Comparison of ENCODE assay signal across 13 mouse cellular contexts in genomic region chrX:169692225-169692909, GRCm38 (mm10). TPM values are rescaled to one million over a fixed set of nuclear protein-coding genes. Genes with fewer than 3 reads are reported as not detected.
DNase-seq lines count a peak whose midpoint lies in the region; ATAC-seq and TF ChIP-seq lines count a peak whose summit lies in the region.
"Had no signal": no experiment of that assay in that cellular context is flagged by ENCODE, and none has a peak within 500 bp of the region (broad histone marks: within the 10 kb centered on the region; RNA-seq: fewer than 3 reads in every experiment).

No protein-coding gene starts in this region.

- no peak for TF ChIP-seq EP300 in lung, postnatal 0 days (IDR thresholded peaks at IDR 0.05)

- no peaks in the 10 kb centered on the region for H3K9me3 ChIP-seq in lung, postnatal 0 days (ENCODE audit: low read length)
- H3K9me3 ChIP-seq in liver, embryonic 12.5 days (replicated peaks): no peaks in the 10 kb centered on the region
- H3K9me3 ChIP-seq in midbrain, embryonic 10.5 days (replicated peaks): no peaks in the 10 kb centered on the region
- H3K9me3 ChIP-seq: hindbrain, embryonic 15.5 days; lung, embryonic 15.5 days had no signal

- no peak for ATAC-seq in lung, postnatal 0 days
- peak; percentile 87 for ATAC-seq in liver, embryonic 12.5 days
- ATAC-seq: intestine, postnatal 0 days had no signal

- H3K4me1 ChIP-seq in lung, postnatal 0 days (ENCODE audit: insufficient read depth, low read depth, low read length): no peaks in the 10 kb centered on the region
- no peaks in the 10 kb centered on the region for H3K4me1 ChIP-seq in liver, embryonic 12.5 days
- H3K4me1 ChIP-seq in midbrain, embryonic 10.5 days: peaks cover 4% of the 10 kb centered on the region; the same call in 1 of the 2 replicates
- H3K4me1 ChIP-seq: hindbrain, embryonic 15.5 days; lung, embryonic 15.5 days had no signal

- no peaks in the 10 kb centered on the region for H3K36me3 ChIP-seq in lung, postnatal 0 days (ENCODE audit: insufficient read depth, low read length)
- H3K36me3 ChIP-seq in liver, embryonic 12.5 days: no peaks in the 10 kb centered on the region
- H3K36me3 ChIP-seq in midbrain, embryonic 10.5 days: no peaks in the 10 kb centered on the region
- H3K36me3 ChIP-seq: hindbrain, embryonic 15.5 days; lung, embryonic 15.5 days had no signal

- DNase-seq in gastrocnemius, adult 18-20 months (ENCODE audit: low spot score): peak; percentile 39
- DNase-seq in gastrocnemius, postnatal 14 days: no peak
- peak; percentile 6 for DNase-seq in lung, postnatal 0 days (ENCODE audit: low spot score)
- DNase-seq in lung, postnatal 4 days: no peak
- DNase-seq in skeletal muscle tissue, adult 2 months (ENCODE audit: low read depth, low spot score): peak; percentile 27
- DNase-seq in midbrain, embryonic 10.5 days (ENCODE audit: low spot score): no peak
- no peak for DNase-seq in frontal cortex, postnatal 10 days (ENCODE audit: low spot score in 2 of 2)
- DNase-seq: cerebellum, adult 2 months; gastrocnemius, postnatal 36 days had no signal

- no peaks in the 10 kb centered on the region for H3K27me3 ChIP-seq in lung, postnatal 0 days (replicated peaks; ENCODE audit: insufficient read depth, low read length)
- H3K27me3 ChIP-seq in liver, embryonic 12.5 days (replicated peaks): no peaks in the 10 kb centered on the region
- H3K27me3 ChIP-seq in midbrain, embryonic 10.5 days (ENCODE audit: low read depth, poor library complexity, severe bottlenecking): peaks cover 100% of the 10 kb centered on the region

- no peak overlapping the region for H3K4me2 ChIP-seq in lung, postnatal 0 days (replicated peaks; ENCODE audit: low read depth, low read length)
- no peak overlapping the region for H3K4me2 ChIP-seq in liver, embryonic 12.5 days
- H3K4me2 ChIP-seq: hindbrain, embryonic 15.5 days; lung, embryonic 15.5 days had no signal

- no peak overlapping the region for H3K27ac ChIP-seq in lung, postnatal 0 days (ENCODE audit: low read length)
- no peak overlapping the region for H3K27ac ChIP-seq in liver, embryonic 12.5 days
- H3K27ac ChIP-seq in midbrain, embryonic 10.5 days (replicated peaks): no peak overlapping the region
- H3K27ac ChIP-seq: hindbrain, embryonic 15.5 days; lung, embryonic 15.5 days had no signal

- 67% methylated on average over 6 of the region's 6 CpGs for WGBS in lung, postnatal 0 days
- 51% methylated on average over 6 of the region's 6 CpGs for WGBS in liver, embryonic 12.5 days (ENCODE audit: insufficient replicate concordance)
- WGBS in midbrain, embryonic 10.5 days: 73% methylated on average over 6 of the region's 6 CpGs

- intact Hi-C loops in gastrocnemius, postnatal 14 days (cut with DNase I; ENCODE audit: low total_unique reads): no loop called here

- H3K4me3 ChIP-seq in lung, postnatal 0 days (ENCODE audit: low read depth, low read length): no peak overlapping the region
- H3K4me3 ChIP-seq in liver, embryonic 12.5 days: no peak overlapping the region
- no peak overlapping the region for H3K4me3 ChIP-seq in midbrain, embryonic 10.5 days
- H3K4me3 ChIP-seq: hindbrain, embryonic 15.5 days; lung, embryonic 15.5 days had no signal

- H3K9ac ChIP-seq in lung, postnatal 0 days (replicated peaks; ENCODE audit: low read depth): no peak overlapping the region
- H3K9ac ChIP-seq in liver, embryonic 12.5 days: no peak overlapping the region
- H3K9ac ChIP-seq: hindbrain, embryonic 15.5 days; lung, embryonic 15.5 days had no signal

- TF ChIP-seq CTCF in lung, postnatal 0 days (IDR thresholded peaks at IDR 0.05): no peak

RNA-seq across cellular contexts. Expression of gene Mid1, which starts 7.4 kb away (rescaled TPM):
- total RNA-seq in gastrocnemius, adult 18-20 months (2021): 1 to 10 TPM; 3.7 to 7.3 TPM
- total RNA-seq in gastrocnemius, postnatal 14 days (2021): 1 to 10 TPM; 6.2 to 7.1 TPM
- polyA plus RNA-seq in lung, postnatal 0 days (2015; fragmentation: Nextera tagmentation; extraction: Ambion mirVana): 1.7 and 2.2 TPM in 2 replicates
- polyA plus RNA-seq in liver, embryonic 12.5 days (2016; fragmentation: Nextera tagmentation; extraction: Ambion mirVana): 2.9 and 3.3 TPM in 2 replicates
- polyA plus RNA-seq in midbrain, embryonic 10.5 days (2016; fragmentation: Nextera tagmentation; extraction: Ambion mirVana): 22.4 and 24.1 TPM in 2 replicates

Comparison
In these comparisons a context has a peak if more than half of its experiments do, and no peak if none do; other contexts are left out.
1. DNase-seq: peak in gastrocnemius, adult 18-20 months (single experiment), lung, postnatal 0 days (single experiment) and skeletal muscle tissue, adult 2 months (single experiment); none in gastrocnemius, postnatal 14 days (single experiment), lung, postnatal 4 days (0 of 2), midbrain, embryonic 10.5 days (single experiment) and frontal cortex, postnatal 10 days (0 of 2).